Mouse (Mus musculus): Measurements from ENCODE around the gene Ank. TPM values are rescaled to one million over a fixed set of nuclear protein-coding genes. Genes with fewer than 3 reads are reported as not detected.

Gene Ank
- polyA plus RNA-seq, 1 experiment from 2014 or later: 8.4 TPM

DNA sequence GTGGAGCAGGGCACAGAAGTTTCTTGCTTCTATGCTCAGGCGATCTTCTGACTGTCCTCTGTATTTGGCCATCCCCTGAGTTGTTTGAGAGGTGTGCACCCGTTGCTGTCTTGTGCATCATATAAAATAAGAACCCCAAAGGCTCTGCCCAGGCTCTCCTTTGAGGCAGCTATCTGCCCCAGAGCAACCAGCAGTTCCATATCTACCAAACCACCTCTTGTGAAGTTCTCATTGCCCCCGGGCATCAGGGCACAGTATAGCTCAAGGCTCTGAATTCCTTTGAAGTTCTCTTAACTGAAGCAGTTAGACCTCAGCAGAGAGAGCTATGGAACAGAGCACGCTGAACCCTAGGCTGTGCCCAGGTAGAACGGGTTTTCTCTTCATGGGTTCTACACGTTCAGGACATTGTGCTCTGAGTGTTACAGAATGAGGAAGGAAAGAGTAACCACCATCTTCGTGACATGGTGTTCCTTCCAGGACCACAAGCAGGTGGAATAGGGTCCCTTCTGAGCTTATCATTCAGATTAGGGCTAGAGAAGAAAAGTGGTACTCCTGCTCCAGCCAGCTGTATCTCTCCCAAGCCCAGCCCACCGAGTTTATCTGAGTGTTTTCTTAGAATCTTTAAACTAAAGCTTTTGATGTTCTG, 25.1 kb downstream of the Ank start:
- Histone ChIP-seq H3K27me3 (ENCODE audit: insufficient read depth, poor library complexity, severe bottlenecking) (no peaks in the 10 kb centered on the region), H3K9me3 (no peaks in the 10 kb centered on the region), H3K36me3 (no peaks in the 10 kb centered on the region), H3K4me3 (no peak overlapping the region), H3K27ac (no peak overlapping the region), H3K4me1 (peaks cover 82% of the 10 kb centered on the region)
- 76% methylated on average over 8 of the region's 8 CpGs for WGBS
- DNase-seq (ENCODE audit: low spot score): no peak

DNA sequence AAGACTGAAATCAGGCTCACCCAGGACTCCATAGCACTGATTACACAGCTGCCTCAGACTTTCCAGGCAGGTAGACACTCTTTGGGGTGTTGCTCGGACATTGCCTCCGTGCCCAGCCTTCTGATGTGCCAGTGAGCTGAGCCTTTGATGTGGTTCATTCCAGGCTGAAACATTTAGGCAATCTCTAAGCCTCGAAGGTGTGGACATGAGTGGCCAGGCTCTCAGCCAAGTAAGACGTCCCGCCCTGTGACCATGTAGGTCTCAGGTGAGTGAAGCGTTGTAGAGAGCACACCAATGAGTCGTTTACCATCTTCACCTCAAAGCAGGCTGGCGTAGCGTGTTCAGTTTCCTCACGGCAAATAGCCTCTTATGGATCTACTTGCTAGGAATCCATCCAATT, 25.7 kb downstream of the Ank start:
- H3K36me3 ChIP-seq: no peaks in the 10 kb centered on the region
- H3K4me1 ChIP-seq: peaks cover 82% of the 10 kb centered on the region
- peak; percentile 74 for DNase-seq (ENCODE audit: low spot score)
- 82% methylated on average over 10 of the region's 10 CpGs for whole genome bisulfite sequencing
- H3K27ac ChIP-seq: 0 out of 2 replicates have a peak overlapping the region, but pooled peaks have one; percentile 42
- no peaks in the 10 kb centered on the region for H3K27me3 ChIP-seq (ENCODE audit: insufficient read depth, poor library complexity, severe bottlenecking)
- H3K4me3 ChIP-seq: no peak overlapping the region
- H3K9me3 ChIP-seq: no peaks in the 10 kb centered on the region

DNA sequence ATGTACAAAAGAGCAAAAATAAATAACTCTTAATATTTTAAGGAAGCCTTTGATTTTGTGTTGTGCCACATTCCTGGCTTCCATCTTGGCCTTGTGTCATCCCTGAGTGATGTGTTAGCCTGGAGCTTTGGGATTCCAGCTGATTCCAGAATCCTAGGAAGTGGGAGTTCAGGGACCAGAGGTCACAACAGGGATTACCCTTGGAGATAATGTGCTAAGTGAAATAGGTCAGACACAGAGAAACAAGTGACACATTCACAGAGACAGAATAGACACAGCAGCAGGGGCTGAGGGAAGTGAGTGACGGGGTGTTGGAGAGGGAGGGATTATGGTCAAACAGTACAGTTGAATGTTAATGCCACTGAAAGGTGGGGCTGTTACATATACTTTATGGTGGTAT, 26.3 kb downstream of the Ank start:
- H3K27ac ChIP-seq: peak overlapping the region; percentile 42; the same call in 1 of the 2 replicates
- WGBS: 41% methylated on average over 1 of the region's 1 CpGs
- no peaks in the 10 kb centered on the region for H3K9me3 ChIP-seq
- no peaks in the 10 kb centered on the region for H3K27me3 ChIP-seq (ENCODE audit: insufficient read depth, poor library complexity, severe bottlenecking)
- H3K4me3 ChIP-seq: no peak overlapping the region
- H3K36me3 ChIP-seq: no peaks in the 10 kb centered on the region
- H3K4me1 ChIP-seq: peaks cover 82% of the 10 kb centered on the region
- DNase-seq (ENCODE audit: low spot score): no peak

DNA sequence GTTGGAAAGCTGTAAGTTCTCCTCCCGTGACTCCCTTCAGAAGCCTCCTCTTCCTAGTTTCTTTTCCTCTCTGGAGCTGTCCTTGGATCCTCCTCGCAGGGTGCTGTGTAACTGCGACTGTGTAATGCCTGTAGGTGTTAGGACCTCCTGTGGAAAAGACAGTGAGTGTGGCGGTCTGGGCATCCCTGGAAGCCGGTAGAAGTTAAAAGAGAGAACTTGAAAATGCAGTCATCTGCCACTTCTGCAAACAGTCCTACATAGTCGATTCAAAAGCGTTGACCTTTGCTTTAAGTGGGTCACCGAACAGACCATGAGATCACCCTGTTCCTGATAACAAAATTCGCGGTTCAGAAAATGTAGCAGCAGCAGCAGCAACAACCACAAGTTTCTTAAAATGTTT, 27.0 kb downstream of the Ank start:
- no peaks in the 10 kb centered on the region for H3K27me3 ChIP-seq (ENCODE audit: insufficient read depth, poor library complexity, severe bottlenecking)
- 27% methylated on average over 10 of the region's 10 CpGs for WGBS
- peak overlapping the region; percentile 57 for H3K27ac ChIP-seq
- H3K36me3 ChIP-seq: no peaks in the 10 kb centered on the region
- peaks cover 74% of the 10 kb centered on the region for H3K4me1 ChIP-seq
- H3K4me3 ChIP-seq: no peak overlapping the region
- DNase-seq (ENCODE audit: low spot score): peak; percentile 76
- H3K9me3 ChIP-seq: no peaks in the 10 kb centered on the region

DNA sequence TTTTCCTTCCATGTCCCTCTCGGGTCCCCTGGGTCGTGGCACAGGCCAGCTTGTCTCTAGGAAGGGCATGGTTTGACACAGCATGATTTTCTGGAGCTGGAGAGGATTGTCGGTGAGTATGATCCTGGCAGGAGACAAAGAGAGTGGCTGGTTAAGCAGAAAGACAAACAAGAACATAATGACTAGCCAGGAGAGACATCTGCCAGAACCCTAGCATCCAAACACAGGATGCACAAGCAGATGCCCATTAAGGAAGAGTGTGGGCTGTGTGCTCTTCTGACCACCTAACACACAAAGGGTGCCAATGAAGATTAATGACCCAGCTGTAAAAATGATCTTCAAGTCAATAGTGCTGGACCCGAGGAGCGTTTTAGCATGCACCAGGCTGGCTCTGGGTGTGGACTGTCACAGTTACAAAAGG, 29.5 kb downstream of the Ank start:
- Histone ChIP-seq H3K36me3 (no peaks in the 10 kb centered on the region), H3K27me3 (ENCODE audit: insufficient read depth, poor library complexity, severe bottlenecking) (no peaks in the 10 kb centered on the region), H3K9me3 (no peaks in the 10 kb centered on the region), H3K27ac (peak overlapping the region; percentile 72), H3K4me1 (peaks cover 64% of the 10 kb centered on the region), H3K4me3 (no peak overlapping the region)
- WGBS: 66% methylated on average over 5 of the region's 5 CpGs
- no peak for DNase-seq (ENCODE audit: low spot score)

DNA sequence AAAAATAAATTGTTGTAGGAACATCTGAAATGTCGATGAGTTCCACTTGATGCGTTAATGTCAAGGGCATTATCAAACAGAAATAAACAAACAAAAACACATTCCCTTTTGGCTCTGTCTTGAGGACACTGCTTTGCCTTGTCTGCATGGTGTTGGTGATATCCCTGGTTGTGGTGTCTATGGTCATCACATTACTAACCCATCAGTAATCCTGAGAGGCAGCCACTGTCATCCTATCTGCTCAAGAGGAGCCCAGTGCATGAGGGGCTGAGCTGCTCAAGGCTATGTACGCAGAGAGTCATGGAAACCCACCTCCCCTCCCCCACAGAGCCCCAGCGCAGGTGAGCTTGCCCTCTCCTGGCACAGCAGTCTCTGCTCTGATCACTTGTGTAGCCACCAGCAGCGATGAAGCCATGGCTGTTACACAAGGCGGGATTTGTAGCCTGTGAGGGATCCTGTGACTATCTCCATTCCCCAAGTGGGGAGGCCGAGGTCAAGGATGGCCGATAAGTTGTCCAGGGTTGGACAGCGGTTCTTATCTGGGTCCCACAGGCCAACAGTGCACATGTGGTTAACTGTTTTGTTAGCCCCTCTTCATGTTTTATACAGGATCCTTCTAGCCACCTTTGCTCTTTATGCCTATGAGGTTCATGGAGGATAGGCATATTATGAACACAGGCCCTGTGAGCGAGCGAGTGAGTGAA, 30.3 kb downstream of the Ank start:
- 58% methylated on average over 11 of the region's 11 CpGs for WGBS
- H3K36me3 ChIP-seq: no peaks in the 10 kb centered on the region
- H3K4me3 ChIP-seq: no peak overlapping the region
- DNase-seq (ENCODE audit: low spot score): peak; percentile 94
- H3K27me3 ChIP-seq (ENCODE audit: insufficient read depth, poor library complexity, severe bottlenecking): no peaks in the 10 kb centered on the region
- peaks cover 63% of the 10 kb centered on the region for H3K4me1 ChIP-seq
- no peaks in the 10 kb centered on the region for H3K9me3 ChIP-seq
- peak overlapping the region; percentile 72 for H3K27ac ChIP-seq

DNA sequence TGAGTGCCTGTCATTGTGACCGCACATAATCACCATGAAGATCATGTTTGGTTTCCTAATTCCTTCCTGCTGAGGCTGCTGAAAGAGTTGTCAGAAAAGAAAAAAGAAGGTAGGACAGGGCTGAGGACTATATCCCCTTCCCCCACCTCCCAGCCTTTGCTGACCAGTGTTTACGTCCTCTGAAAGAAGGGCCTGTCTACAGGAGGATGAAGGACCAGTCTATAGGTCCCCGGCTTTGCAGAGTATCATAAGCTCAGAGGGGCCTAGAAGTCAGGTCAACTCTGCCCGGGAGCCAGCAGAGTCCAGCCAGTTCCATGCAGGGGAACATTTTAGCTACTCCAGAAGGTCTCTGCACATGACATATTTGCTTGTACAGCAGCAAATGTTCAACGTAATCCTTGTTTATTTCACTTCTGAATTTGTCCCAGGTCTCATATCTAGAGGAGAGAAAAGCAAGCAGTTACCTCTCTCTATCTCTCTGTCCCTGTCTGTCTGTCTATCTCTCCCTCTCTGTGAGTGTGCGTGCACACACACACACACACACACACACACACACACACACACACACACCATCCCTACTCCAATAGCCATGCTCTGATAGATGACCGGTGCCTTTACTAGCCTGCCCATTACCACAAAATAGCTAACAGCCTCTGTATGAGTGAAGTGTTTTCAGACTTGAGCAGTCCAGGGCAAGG, 31.0 kb downstream of the Ank start:
- no peak for DNase-seq (ENCODE audit: low spot score)
- no peak overlapping the region for H3K4me3 ChIP-seq
- 68% methylated on average over 7 of the region's 7 CpGs for WGBS
- H3K27ac ChIP-seq: peak overlapping the region; percentile 72
- H3K4me1 ChIP-seq: peaks cover 63% of the 10 kb centered on the region
- H3K9me3 ChIP-seq: no peaks in the 10 kb centered on the region
- no peaks in the 10 kb centered on the region for H3K36me3 ChIP-seq
- no peaks in the 10 kb centered on the region for H3K27me3 ChIP-seq (ENCODE audit: insufficient read depth, poor library complexity, severe bottlenecking)

DNA sequence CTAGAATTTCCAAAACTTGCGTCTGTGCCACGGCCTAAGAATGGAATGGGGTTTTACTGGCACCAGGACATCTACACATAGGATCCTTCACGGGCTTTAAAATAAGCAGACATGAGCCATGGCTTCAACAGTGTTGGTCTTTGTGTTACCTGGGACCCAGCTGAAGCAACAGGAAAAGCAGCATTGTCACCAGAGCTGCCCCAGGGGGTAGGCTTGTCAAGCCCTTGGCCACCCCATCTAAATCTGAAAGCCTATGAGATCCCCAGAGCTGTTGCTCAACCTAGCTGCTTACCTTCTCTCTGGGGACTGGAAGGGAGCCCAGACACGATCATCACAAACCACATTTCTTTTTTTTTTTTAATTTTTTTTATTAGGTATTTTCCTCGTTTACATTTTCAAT, 31.6 kb downstream of the Ank start:
- WGBS: 83% methylated on average over 5 of the region's 5 CpGs
- DNase-seq (ENCODE audit: low spot score): no peak
- no peaks in the 10 kb centered on the region for H3K27me3 ChIP-seq (ENCODE audit: insufficient read depth, poor library complexity, severe bottlenecking)

DNA sequence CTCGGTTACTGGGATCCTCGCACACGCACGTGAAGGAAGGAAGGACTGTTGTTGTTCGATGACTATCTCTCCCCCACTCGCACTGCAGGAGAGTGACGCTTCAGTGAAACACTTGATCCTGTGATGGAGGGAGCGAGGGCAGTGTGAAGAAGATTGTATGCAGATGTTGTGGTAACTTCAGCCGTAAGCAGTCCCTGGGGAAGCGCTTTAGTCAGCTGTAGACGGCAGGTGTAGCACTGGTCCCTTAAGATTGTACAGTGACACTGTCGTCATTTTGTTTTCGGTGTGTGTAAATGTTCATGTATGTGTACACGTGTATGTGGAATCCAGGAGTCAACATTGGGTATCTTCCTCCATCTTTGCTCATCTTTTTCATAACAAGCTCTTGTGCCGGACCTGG, 33.9 kb downstream of the Ank start:
- Histone ChIP-seq H3K36me3 (no peaks in the 10 kb centered on the region), H3K27me3 (ENCODE audit: insufficient read depth, poor library complexity, severe bottlenecking) (no peaks in the 10 kb centered on the region), H3K4me3 (no peak overlapping the region), H3K9me3 (no peaks in the 10 kb centered on the region), H3K27ac (no peak overlapping the region), H3K4me1 (peaks cover 67% of the 10 kb centered on the region)
- 79% methylated on average over 15 of the region's 15 CpGs for WGBS
- DNase-seq (ENCODE audit: low spot score): no peak

More for the DNA sequence above, 31.6 kb downstream of the Ank start:
- H3K4me1 ChIP-seq: peaks cover 66% of the 10 kb centered on the region
- H3K27ac ChIP-seq: peak overlapping the region; percentile 72; the same call in 1 of the 2 replicates
- H3K9me3 ChIP-seq: no peaks in the 10 kb centered on the region
- H3K4me3 ChIP-seq: no peak overlapping the region
- no peaks in the 10 kb centered on the region for H3K36me3 ChIP-seq

DNA sequence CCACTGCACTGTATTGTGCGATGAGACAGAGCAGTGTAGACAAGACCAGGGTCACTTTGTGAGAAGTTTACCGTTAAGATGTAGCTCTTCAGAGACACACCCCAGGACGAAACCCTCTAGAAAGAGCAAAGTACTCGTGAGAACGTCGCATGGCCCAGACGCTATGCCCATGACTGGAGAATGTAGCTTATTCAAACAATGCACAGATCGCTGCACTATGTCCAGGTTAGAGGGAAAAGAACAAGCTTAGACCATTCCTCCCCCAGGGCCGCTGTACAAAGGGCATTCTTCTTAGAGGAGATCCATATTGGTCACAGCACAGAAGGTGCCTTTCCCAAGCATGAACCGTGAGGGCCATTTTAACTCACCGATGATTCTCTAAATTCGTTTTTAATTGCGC, 35.9 kb downstream of the Ank start:
- peaks cover 67% of the 10 kb centered on the region for H3K4me1 ChIP-seq
- DNase-seq (ENCODE audit: low spot score): no peak
- no peaks in the 10 kb centered on the region for H3K36me3 ChIP-seq
- no peaks in the 10 kb centered on the region for H3K27me3 ChIP-seq (ENCODE audit: insufficient read depth, poor library complexity, severe bottlenecking)
- peak overlapping the region; percentile 74 for H3K27ac ChIP-seq
- 79% methylated on average over 13 of the region's 13 CpGs for WGBS
- H3K9me3 ChIP-seq: no peaks in the 10 kb centered on the region
- H3K4me3 ChIP-seq: no peak overlapping the region

DNA sequence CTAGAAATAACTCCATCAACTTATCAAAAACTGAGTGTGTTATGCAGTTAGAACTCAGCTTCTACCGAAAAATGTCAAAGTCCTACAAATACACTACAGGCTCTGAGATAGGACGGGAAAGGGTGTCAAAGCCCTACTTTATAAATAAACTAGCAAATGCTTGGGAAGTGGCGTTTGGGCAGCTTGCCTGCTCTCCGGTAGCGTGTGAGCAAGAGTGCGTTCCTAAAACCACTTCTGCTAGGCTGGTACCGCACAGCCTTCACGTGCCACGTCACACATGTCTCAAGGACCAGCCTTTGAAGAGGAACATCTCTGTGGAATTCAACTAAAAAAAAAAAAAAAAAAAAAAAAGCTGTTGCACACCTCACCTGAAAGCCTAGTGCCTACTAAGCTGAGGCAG, 36.7 kb downstream of the Ank start:
- H3K27ac ChIP-seq: peak overlapping the region; percentile 74; the same call in 1 of the 2 replicates
- 59% methylated on average over 9 of the region's 9 CpGs for WGBS
- no peak overlapping the region for H3K4me3 ChIP-seq

DNA sequence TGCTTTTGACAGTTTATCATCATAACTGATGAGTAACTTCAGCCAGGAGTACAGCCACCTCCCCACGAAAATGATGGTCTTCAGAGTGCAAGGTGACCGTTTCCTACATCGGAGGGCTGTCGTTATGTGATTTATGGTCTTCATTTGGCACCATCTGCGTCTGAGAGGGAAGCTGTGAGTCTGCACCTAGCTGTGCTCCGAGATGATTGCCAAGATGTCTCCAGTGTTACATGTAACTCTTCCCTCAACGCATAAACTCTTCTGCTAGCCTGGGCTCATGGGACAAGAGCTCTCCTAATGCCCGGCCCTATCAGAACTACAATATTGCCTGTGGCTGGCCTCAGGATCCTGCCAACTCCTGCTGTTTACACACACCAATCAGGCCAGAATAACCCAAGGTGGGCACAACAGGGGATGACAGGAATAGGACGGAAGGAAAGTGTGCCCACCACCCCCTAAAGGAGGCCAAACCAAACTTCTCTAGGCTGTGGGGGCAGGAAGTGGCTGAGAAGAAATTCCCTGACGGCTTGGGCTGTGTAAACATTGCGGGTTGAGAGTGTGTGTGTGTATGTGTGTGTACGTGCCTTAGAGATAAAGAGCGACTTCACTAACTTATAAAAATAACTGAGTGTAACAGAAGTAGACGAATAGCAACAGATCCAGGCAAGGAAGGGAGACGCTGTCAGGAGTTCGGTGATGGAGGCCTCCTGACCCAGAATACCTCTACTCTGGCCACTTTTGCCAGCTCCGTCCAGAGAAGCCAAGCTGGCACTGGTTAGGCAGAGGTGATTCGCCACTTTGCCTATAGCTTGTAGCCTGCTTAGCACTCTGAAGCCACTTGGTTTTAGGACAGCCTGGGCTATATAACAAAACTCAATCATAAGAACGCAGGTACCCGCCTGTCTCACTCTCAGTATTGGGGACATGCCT, 37.6 kb downstream of the Ank start:
- Histone ChIP-seq H3K27me3 (ENCODE audit: insufficient read depth, poor library complexity, severe bottlenecking) (no peaks in the 10 kb centered on the region), H3K27ac (peak overlapping the region; percentile 74), H3K36me3 (no peaks in the 10 kb centered on the region), H3K4me3 (no peak overlapping the region), H3K4me1 (peaks cover 80% of the 10 kb centered on the region), H3K9me3 (no peaks in the 10 kb centered on the region)
- WGBS: 61% methylated on average over 20 of the region's 20 CpGs
- DNase-seq (ENCODE audit: low spot score): no peak

More for the DNA sequence above, 36.7 kb downstream of the Ank start:
- Histone ChIP-seq H3K36me3 (no peaks in the 10 kb centered on the region), H3K9me3 (no peaks in the 10 kb centered on the region), H3K4me1 (peaks cover 72% of the 10 kb centered on the region), H3K27me3 (ENCODE audit: insufficient read depth, poor library complexity, severe bottlenecking) (no peaks in the 10 kb centered on the region)
- no peak for DNase-seq (ENCODE audit: low spot score)

Measured in heart, embryonic 10.5 days (tissue).